In the genomic region with DNA sequence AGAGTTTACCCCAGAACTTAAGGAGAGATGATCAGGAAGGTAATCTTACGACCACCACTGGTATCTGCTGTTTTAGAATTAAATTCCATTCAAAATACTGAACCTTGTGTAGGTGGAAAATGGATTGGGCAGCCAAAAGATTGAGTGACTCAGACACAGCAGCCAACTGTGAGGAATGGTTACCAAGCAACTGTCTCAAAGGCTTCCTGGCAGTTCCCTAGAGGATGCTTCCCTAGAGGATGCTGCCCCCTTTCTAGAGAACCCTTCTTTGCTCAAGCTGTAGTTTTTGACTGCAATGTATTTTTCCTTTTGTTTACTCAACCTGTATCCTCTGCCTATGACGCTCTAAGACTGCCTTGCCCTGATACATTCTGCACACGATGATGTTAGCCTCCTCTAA, we compare ENCODE assay signal across 15 mouse cellular contexts.
DNase-seq lines count a peak whose midpoint lies in the region.
"Had no signal": no experiment of that assay in that cellular context is flagged by ENCODE, and none has a peak within 500 bp of the region (broad histone marks: within the 10 kb centered on the region; RNA-seq: fewer than 3 reads in every experiment).

No protein-coding gene starts in this region.

- DNase-seq in layer of hippocampus, adult 11-12 months (ENCODE audit: low spot score): peak; percentile 59
- DNase-seq in layer of hippocampus, adult 9-10 months (ENCODE audit: low spot score): no peak
- DNase-seq in right cerebral cortex, adult 18-20 months: peak; percentile 55
- no peak for DNase-seq in right cerebral cortex, postnatal 14 days
- DNase-seq in left cerebral cortex, postnatal 14 days (ENCODE audit: low spot score in 2 of 2): peak; percentile 16 to 66
- peak; percentile 69 for DNase-seq in telencephalon, adult 2 months (ENCODE audit: low read depth, low spot score)
- no peak for DNase-seq in heart, postnatal 25 days (ENCODE audit: low spot score)
- DNase-seq in spleen, postnatal 36 days (ENCODE audit: low spot score in 2 of 2): no peak
- DNase-seq: adrenal gland, postnatal 25 days; B cell, adult 2 months; cerebellum, adult 8-10 months; gastrocnemius, adult 2 months; heart, postnatal 4 days; kidney, adult 11 months; lung, adult 18-20 months had no signal

- intact Hi-C loops in left cerebral cortex, postnatal 14 days (cut with DNase I): loop anchor here (2.0 to 10.0 kb wide), 2 partner anchors 127 to 471 kb away; no protein-coding TSS in a partner anchor
- intact Hi-C loops in heart, postnatal 25 days (cut with DNase I): no loop called here

Comparison
In these comparisons a context has a peak if more than half of its experiments do, and no peak if none do; other contexts are left out.
1. DNase-seq: peak in layer of hippocampus, adult 11-12 months (single experiment), right cerebral cortex, adult 18-20 months (single experiment), left cerebral cortex, postnatal 14 days (2 of 2) and telencephalon, adult 2 months (single experiment); none in layer of hippocampus, adult 9-10 months (single experiment), right cerebral cortex, postnatal 14 days (single experiment), heart, postnatal 25 days (single experiment) and spleen, postnatal 36 days (0 of 2).